ENCODE assay signal across 25 mouse cellular contexts in the genomic region with DNA sequence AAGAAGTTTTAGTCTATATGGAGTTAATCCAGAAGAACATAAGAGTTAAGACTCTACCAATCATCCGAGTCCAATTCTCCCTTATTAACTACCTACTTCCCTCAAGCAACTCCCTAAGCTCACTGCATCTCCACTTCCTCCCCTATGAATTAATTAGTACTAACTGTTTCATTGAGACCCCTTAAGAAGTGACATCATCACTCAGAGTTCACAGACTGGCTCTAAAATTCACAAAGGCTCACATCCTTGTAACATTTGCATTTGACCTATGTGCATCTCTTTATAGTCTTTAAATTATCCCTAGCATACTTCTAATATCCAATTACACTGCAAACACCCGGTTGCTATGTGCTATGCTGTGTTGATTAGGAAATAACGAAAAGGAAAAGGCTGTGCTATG.
"Had no signal": no experiment of that assay in that cellular context is flagged by ENCODE, and none has a peak within 500 bp of the region (broad histone marks: within the 10 kb centered on the region; RNA-seq: fewer than 3 reads in every experiment).

No protein-coding gene starts in this region.

- H3K27me3 ChIP-seq: heart, embryonic 13.5 days; heart, embryonic 15.5 days; hindbrain, embryonic 12.5 days; kidney, embryonic 15.5 days; limb, embryonic 13.5 days; limb, embryonic 15.5 days; liver, embryonic 12.5 days had no signal

- DNase-seq: gastrocnemius, postnatal 14 days; gastrocnemius, postnatal 36 days; heart, adult 11 months; heart, adult 2 months; heart, postnatal 14 days; heart, postnatal 36 days; kidney, adult 11 months; kidney, adult 2 months; kidney, adult 9 months; kidney, postnatal 14 days; kidney, postnatal 36 days; layer of hippocampus, adult 9-11 months; layer of hippocampus, postnatal 36 days had no signal

- H3K9ac ChIP-seq: heart, embryonic 13.5 days; heart, embryonic 15.5 days; hindbrain, embryonic 12.5 days; hindbrain, embryonic 14.5 days; kidney, embryonic 15.5 days; limb, embryonic 13.5 days; limb, embryonic 15.5 days; liver, embryonic 12.5 days; liver, embryonic 14.5 days had no signal

- H3K4me2 ChIP-seq: heart, embryonic 11.5 days; heart, embryonic 13.5 days; heart, embryonic 15.5 days; hindbrain, embryonic 12.5 days; hindbrain, embryonic 14.5 days; kidney, embryonic 15.5 days; limb, embryonic 13.5 days; limb, embryonic 15.5 days; liver, embryonic 12.5 days had no signal

- H3K36me3 ChIP-seq: heart, embryonic 13.5 days; heart, embryonic 15.5 days; hindbrain, embryonic 12.5 days; kidney, embryonic 15.5 days; limb, embryonic 13.5 days; limb, embryonic 15.5 days; liver, embryonic 12.5 days had no signal

- ATAC-seq: intestine, embryonic 16.5 days; liver, embryonic 12.5 days had no signal

- H3K9me3 ChIP-seq: heart, embryonic 13.5 days; heart, embryonic 15.5 days; hindbrain, embryonic 12.5 days; kidney, embryonic 15.5 days; limb, embryonic 13.5 days; limb, embryonic 15.5 days; liver, embryonic 12.5 days had no signal

- H3K4me1 ChIP-seq: heart, embryonic 15.5 days; kidney, embryonic 15.5 days; limb, embryonic 13.5 days; limb, embryonic 15.5 days; liver, embryonic 12.5 days had no signal

- H3K27ac ChIP-seq: heart, adult 2 months; heart, embryonic 13.5 days; heart, embryonic 15.5 days; hindbrain, embryonic 12.5 days; hindbrain, embryonic 14.5 days; kidney, embryonic 15.5 days; kidney, postnatal 0 days; limb, embryonic 13.5 days; limb, embryonic 15.5 days; liver, embryonic 12.5 days; liver, embryonic 14.5 days had no signal

- H3K4me3 ChIP-seq: heart, adult 2 months; heart, embryonic 13.5 days; heart, embryonic 15.5 days; hindbrain, embryonic 12.5 days; kidney, embryonic 15.5 days; limb, embryonic 13.5 days; limb, embryonic 15.5 days; liver, embryonic 12.5 days had no signal
